Mouse (Mus musculus) effector memory CD4-positive, alpha-beta T cell, adult 7 months (primary cell): Measurements from ENCODE around the gene Atp1a2. TPM values are rescaled to one million over a fixed set of nuclear protein-coding genes. Genes with fewer than 3 reads are reported as not detected.

ENCODE experiments used
- polyA plus RNA-seq: library from polyadenylated mRNA; unstranded; fragments of 100-300 nt; shearing (Covaris generic); gene quantifications from one replicate; pipeline ENCODE4 v1.2.1, GENCODE M21; 2017

The Atp1a2 gene
- polyA plus RNA-seq: not detected

DNA sequence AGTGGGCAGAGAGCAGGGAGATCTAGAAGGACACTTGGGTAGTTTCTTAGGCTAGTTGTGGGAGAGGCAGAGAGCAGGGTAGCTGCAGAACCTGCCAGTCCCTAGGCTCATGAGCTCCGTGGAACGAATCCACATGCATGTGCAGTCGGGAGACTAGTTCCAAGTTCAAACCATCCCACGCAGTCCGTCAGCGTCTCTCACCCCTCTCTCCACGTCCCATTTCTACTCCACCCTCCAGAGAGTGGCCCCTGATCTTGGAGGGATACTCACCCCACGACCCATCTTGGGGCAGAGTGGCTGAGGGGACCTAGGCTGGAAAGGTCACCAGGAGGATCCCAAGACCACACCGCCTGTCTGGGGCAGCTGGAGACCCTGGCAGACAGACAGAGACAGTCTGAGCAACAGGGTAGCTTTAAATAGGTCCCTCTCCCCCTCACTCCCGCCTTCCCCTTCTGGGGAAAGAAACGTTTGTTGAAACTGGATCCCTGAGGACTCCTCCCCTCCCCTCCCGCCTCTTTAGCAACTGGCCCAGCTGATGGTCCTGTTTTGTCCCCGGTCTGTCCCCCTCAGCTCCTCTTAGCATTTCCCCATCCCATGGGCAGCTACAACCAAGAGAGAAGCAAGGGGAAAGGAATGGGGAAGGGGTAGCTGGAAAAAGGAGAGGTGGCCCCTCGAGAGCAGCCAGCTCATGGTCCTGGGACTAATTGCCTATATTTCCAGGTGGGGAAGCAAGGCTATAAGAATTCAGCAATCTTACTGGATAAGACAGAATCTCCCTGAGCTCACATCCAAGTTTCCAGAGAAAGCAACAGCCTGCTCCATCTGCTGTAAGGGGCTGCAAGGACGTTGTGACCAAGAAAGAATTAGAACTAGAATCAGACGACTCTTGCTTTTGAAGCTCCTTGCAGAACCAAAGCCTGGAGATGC, at the start of gene Atp1a2:
Gene Atp1a2, minus strand, starts transcription at position 454 of the 927 bp plus-strand sequence.

DNA sequence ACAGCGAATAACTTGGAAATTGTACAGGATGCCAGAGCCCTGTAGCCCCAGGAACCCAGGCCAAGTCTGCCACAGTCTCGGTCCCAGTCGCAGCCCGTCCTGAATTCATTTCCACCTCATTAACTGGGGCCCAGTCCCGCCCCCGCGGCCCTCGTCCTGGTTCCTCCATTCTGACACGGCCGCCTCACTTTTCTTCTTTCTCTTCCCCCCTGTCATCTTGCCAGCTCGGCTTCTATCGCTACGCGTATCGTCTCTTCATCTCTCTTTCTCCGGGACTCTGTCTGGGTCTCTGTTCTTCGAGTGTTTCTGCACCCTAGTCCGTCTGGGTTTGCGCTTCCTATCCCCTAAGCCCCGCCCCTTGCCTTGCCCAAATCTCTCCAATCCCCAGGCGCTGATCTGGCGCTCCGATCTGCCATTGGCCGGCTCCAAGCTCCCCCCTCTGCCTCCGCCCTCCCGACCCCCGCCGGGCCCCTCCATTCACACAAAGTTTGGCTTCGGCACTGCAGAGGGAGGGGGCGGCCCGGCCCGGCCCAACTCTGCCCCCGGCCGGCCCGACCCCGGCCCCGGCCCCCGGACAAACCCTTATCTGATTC, 43.0 kb upstream of the Atp1a2 start, which contains the start of gene Kcnj10:
Gene Kcnj10, plus strand, starts transcription at position 482 of the 593 bp plus-strand sequence.

DNA sequence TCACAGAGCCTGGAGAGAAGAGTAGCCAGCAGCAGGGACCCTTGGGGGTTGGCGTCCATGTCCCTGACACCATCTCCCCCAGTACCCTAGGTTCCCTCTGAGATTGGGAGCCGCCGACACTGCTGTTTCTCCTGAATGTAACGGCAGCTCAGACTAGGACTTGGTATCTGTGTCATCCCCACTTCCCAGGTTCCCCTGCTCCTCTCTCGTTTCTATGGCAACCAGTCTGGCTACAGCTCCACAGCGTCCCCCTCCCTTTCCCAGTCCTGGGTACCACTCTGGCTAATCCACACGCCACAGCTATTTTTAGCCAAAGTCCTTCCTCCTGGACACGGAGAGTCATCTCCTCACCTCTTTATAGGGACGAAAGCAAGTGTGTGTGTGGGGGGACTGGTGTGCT, 31.3 kb upstream of the Atp1a2 start, which contains the start of gene Kcnj9:
Gene Kcnj9, minus strand, starts transcription at position 188 of the 400 bp plus-strand sequence.

DNA sequence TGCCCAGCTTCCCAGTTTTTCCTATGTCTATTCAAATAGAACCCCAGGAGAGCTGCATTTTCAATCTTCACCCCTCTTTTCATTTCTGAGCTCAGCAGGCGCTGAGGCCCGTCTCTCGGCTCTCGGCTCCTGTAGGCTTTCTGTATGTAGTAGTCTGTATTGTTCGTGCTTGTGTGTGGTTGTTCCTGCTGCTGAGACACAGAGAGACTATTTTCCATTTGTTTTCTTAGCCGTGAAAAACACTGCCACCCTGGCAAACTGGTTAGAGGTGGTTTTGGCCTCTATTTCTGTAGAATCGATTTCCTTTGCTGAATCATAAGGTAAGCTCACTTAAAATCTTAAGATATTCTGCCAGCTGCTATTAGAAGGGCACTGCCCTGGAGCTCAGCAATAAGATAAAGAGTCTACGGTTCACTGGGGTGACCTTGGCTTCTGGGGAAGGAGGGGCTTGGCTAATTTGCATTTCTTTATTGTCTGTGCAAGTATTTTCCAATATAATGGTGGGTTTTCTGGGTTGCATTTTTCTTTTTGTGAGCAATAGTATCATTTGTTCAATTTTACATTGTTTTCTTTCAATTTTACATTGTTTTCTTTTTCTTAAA, 36.3 kb downstream of the Atp1a2 start, which contains the start of gene Igsf8:
Gene Igsf8, plus strand, starts transcription at position 165 of the 602 bp plus-strand sequence.

DNA sequence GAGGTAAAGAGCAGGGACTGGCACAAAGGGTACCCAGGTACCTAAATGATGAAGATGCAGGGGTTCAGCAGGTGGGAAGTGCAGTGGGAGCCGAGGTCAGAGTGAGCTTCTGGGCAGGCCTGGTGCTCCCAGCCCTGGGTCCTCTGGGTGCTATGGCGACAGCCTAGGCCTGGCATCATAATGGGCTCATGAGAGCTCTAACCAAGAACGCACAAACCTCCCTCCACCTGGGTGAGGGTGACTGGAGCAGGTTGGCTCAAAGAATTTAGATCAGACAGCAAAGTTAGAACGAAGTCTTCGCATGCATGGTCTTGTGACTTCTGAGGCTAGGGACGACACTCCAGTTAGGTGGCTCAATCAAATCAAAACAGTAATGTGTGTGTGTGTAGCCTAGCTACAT, 39.5 kb downstream of the Atp1a2 start, which contains the start of gene Atp1a4:
Gene Atp1a4, minus strand, starts transcription at position 101 of the 400 bp plus-strand sequence.

Other genes starting within 250 kb of the Atp1a2 start
- gene Nhlh1, start 240.5 kb downstream of the Atp1a2 start, polyA plus RNA-seq: not detected
- gene Copa, start 215.5 kb downstream of the Atp1a2 start, polyA plus RNA-seq: 178 TPM
- gene Ncstn, start 215.3 kb downstream of the Atp1a2 start, polyA plus RNA-seq: 108 TPM
- gene Pex19, start 171.3 kb downstream of the Atp1a2 start, polyA plus RNA-seq: 31.7 TPM
- gene Dcaf8, start 150.0 kb downstream of the Atp1a2 start, polyA plus RNA-seq: 107 TPM
- 104 TPM for gene Pea15a, start 91.3 kb downstream of the Atp1a2 start, polyA plus RNA-seq
- not detected for gene Casq1, start 78.2 kb downstream of the Atp1a2 start, polyA plus RNA-seq
- not detected for gene Atp1a4, start 39.6 kb downstream of the Atp1a2 start, polyA plus RNA-seq
- 55.0 TPM for gene Igsf8, start 36.4 kb downstream of the Atp1a2 start, polyA plus RNA-seq
- gene Kcnj9, start 31.3 kb upstream of the Atp1a2 start, polyA plus RNA-seq: not detected
- 0.18 TPM for gene Kcnj10, start 43.1 kb upstream of the Atp1a2 start, polyA plus RNA-seq
- gene Pigm, start 78.5 kb upstream of the Atp1a2 start, polyA plus RNA-seq: 12.6 TPM
- gene Slamf9, start 177.3 kb upstream of the Atp1a2 start, polyA plus RNA-seq: not detected
- 0.78 TPM for gene Igsf9, start 183.7 kb upstream of the Atp1a2 start, polyA plus RNA-seq
- 643 TPM for gene Tagln2, start 202.0 kb upstream of the Atp1a2 start, polyA plus RNA-seq
- gene Cfap45, start 222.7 kb upstream of the Atp1a2 start, polyA plus RNA-seq: 0.94 TPM